Mouse (Mus musculus) liver, embryonic 14.5 days (tissue): ENCODE measurements at regions not wholly inside any gene's neighbourhood (a gene's known extent, or its start where the extent isn't known, plus 50 kb on each side); places are given as distances from the start of the nearest gene placed in this dataset.
A peak's percentile ranks its signal among the peaks of the same experiment; 100 is the strongest.

Source experiments
- CTCF ChIP-seq: IDR thresholded peaks from 2 replicates; pipeline ENCODE4 v1.5.1; 2016; ENCODE audit warnings: antibody characterized with exemption, low read depth, control low read depth
- EP300 ChIP-seq: IDR thresholded peaks from 2 replicates; pipeline ENCODE4 v1.6.1; 2016; ENCODE audit warnings: antibody characterized with exemption, low read depth

- TF ChIP-seq EP300 (peak; percentile 49), CTCF (no peak)
Measured at GRCm38 (mm10) chr17:64489769-64490335, 110.7 kb upstream of the Man2a1 start.
